Mouse (Mus musculus) neural tube, embryonic 14.5 days (tissue): ENCODE results near the gene Lipe. TPM values are rescaled to one million over a fixed set of nuclear protein-coding genes. Genes with fewer than 3 reads are reported as not detected.

ENCODE experiments used
- ATAC-seq: fragments of 200-750 bp; cut with Nextera tagmentation; 2 replicates; pipeline ENCODE4 v1.8.0; 2017; ENCODE audit warnings: low read depth, mild to moderate bottlenecking, moderate TSS enrichment, moderate library complexity
- H3K27ac ChIP-seq: fragments of 300-500 bp; sonication (generic); 2 replicates; pipeline ENCODE4 v1.5.1; 2014; ENCODE audit warnings: low read depth, mild to moderate bottlenecking, control low read depth, low read length, moderate library complexity, mixed read lengths
- H3K27me3 ChIP-seq: fragments of 300-500 bp; sonication (generic); 2 replicates; pipeline ENCODE4 v1.6.1; 2014; ENCODE audit warnings: low read length; ENCODE audit not compliant: control insufficient read depth, insufficient read depth
- H3K36me3 ChIP-seq: fragments of 300-500 bp; sonication (generic); 2 replicates; pipeline ENCODE4 v1.6.1; 2014; ENCODE audit warnings: low read length, mixed read lengths; ENCODE audit not compliant: control insufficient read depth, insufficient read depth
- H3K4me1 ChIP-seq: fragments of 300-500 bp; sonication (generic); 2 replicates; pipeline ENCODE4 v1.6.1; 2014; ENCODE audit warnings: low read length; ENCODE audit not compliant: control insufficient read depth, insufficient read depth
- H3K4me2 ChIP-seq: fragments of 300-500 bp; sonication (generic); 2 replicates; pipeline ENCODE4 v1.6.1; 2014; ENCODE audit warnings: mild to moderate bottlenecking, low read depth, low read length, control low read depth
- H3K4me3 ChIP-seq: fragments of 300-500 bp; sonication (generic); 2 replicates; pipeline ENCODE4 v1.5.1; 2014; ENCODE audit warnings: low read depth, low read length, control low read depth, mixed read lengths
- H3K9ac ChIP-seq: fragments of 300-500 bp; sonication (generic); replicated peaks from 2 replicates; pipeline ENCODE4 v1.6.1; 2014; ENCODE audit warnings: low read depth, mild to moderate bottlenecking, control low read depth, low read length, mixed read lengths
- H3K9me3 ChIP-seq: fragments of 300-500 bp; sonication (generic); 2 replicates; pipeline ENCODE4 v1.6.1; 2016; ENCODE audit warnings: low read length; ENCODE audit not compliant: control insufficient read depth
- WGBS: fragments of 180-500 bp; shearing (Covaris S2); extraction: QIAGEN DNeasy Blood & Tissue Kit; methylation state at CpG from one replicate; pipeline ENCODE4 v1.1.7; 2014; 5-methylcytosine and 5-hydroxymethylcytosine counted together
- polyA plus RNA-seq: library from polyadenylated mRNA; unstranded; fragments of >200 nt; fragmentation: Nextera tagmentation; extraction: Ambion mirVana; gene quantifications from 2 replicates; pipeline ENCODE4 v1.2.1, GENCODE M21; 2014

Lipe gene
- polyA plus RNA-seq, 1 experiment from 2014 or later = 6.5 TPM

- ATAC-seq = no peak
- Histone ChIP-seq H3K4me2 (no peak overlapping the region), H3K9ac (no peak overlapping the region), H3K9me3 (no peaks in the 10 kb centered on the region), H3K36me3 (peaks cover 17% of the 10 kb centered on the region; the same call in 1 of the 2 replicates), H3K4me1 (peaks cover 6% of the 10 kb centered on the region; the same call in 1 of the 2 replicates), H3K27ac (no peak overlapping the region), H3K27me3 (no peaks in the 10 kb centered on the region), H3K4me3 (no peak overlapping the region)
- 85% methylated on average over 13 of the region's 13 CpGs for WGBS
Measured at GRCm38 (mm10) chr7:25378181-25379100, 20.1 kb downstream of the Lipe start.

DNA sequence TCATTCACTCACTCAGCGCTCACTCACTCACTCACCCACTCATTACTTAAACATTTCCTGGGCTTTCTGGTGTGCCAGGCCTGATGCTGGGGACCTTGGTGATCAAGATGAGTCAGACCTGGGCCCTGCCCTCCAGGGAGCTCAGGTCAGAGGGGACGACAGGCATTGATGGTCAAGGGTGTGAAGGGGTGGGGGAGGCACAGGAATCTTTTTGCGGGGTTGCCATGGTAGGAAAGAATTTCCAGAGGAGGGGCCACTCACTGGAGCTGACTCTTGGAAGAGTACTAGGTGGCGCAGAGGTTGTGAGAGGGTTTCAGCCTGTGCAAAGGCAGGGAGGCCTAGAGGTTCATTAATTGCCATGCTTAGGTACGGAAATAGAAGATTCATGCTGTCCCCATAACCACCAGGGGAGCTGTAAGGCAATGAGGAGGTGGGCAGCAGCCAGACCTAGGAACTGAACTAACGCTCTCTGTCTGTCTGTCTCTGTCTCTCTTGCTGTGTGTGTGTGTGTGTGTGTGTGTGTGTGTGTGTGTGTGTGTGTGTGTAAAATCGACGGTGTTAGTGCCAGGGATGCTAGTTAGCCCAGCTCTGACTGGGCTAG lies 21.3 kb downstream of the Lipe start:
- 41% methylated on average over 8 of the region's 8 CpGs for WGBS
- peak overlapping the region; percentile 16; the same call in 1 of the 2 replicates for H3K9ac ChIP-seq
- ATAC-seq = no peak

GRCm38 (mm10) chr7:25376556-25376955 lies 22.0 kb downstream of the Lipe start:
- Histone ChIP-seq H3K4me2 (peak overlapping the region; percentile 47), H3K9me3 (no peaks in the 10 kb centered on the region), H3K36me3 (0 out of 2 replicates have a peak, but pooled peaks cover 2% of the 10 kb centered on the region), H3K4me1 (peaks cover 6% of the 10 kb centered on the region; the same call in 1 of the 2 replicates), H3K27me3 (no peaks in the 10 kb centered on the region), H3K4me3 (peak overlapping the region; percentile 32), H3K9ac (no peak overlapping the region), H3K27ac (no peak overlapping the region)
- 6% methylated on average over 17 of the region's 17 CpGs for WGBS
- ATAC-seq = peak; percentile 70

More for the DNA sequence above, 21.3 kb downstream of the Lipe start:
- H3K27ac ChIP-seq = no peak overlapping the region
- H3K4me2 ChIP-seq = peak overlapping the region; percentile 47
- no peaks in the 10 kb centered on the region for H3K9me3 ChIP-seq
- no peaks in the 10 kb centered on the region for H3K27me3 ChIP-seq
- H3K4me3 ChIP-seq = peak overlapping the region; percentile 32
- peaks cover 6% of the 10 kb centered on the region; the same call in 1 of the 2 replicates for H3K4me1 ChIP-seq
- peaks cover 7% of the 10 kb centered on the region; the same call in 1 of the 2 replicates for H3K36me3 ChIP-seq

GRCm38 (mm10) chr7:25372441-25372840 lies 26.1 kb downstream of the Lipe start:
- WGBS = 89% methylated on average over 5 of the region's 5 CpGs
- Histone ChIP-seq H3K9ac (no peak overlapping the region), H3K36me3 (no peaks in the 10 kb centered on the region), H3K4me2 (no peak overlapping the region), H3K9me3 (no peaks in the 10 kb centered on the region), H3K4me1 (peaks cover 6% of the 10 kb centered on the region), H3K27me3 (peaks cover 15% of the 10 kb centered on the region; the same call in 1 of the 2 replicates), H3K27ac (no peak overlapping the region), H3K4me3 (no peak overlapping the region)
- no peak for ATAC-seq

GRCm38 (mm10) chr7:25369058-25369749 lies 29.3 kb downstream of the Lipe start, which contains the start of gene Cnfn:
Gene Cnfn (minus strand): TSS chr7:25369724.
- H3K4me1 ChIP-seq = no peaks in the 10 kb centered on the region; the same call in none of the 2 replicates
- H3K4me3 ChIP-seq = no peak within 1 kb of the TSS
- 52% methylated on average over 12 of the region's 12 CpGs for WGBS
- no peaks in the 10 kb centered on the region for H3K9me3 ChIP-seq
- no peak within 1 kb of the TSS for H3K27ac ChIP-seq
- H3K4me2 ChIP-seq = no peak within 1 kb of the TSS
- no peak within 1 kb of the TSS for H3K9ac ChIP-seq
- no peak for ATAC-seq
- peaks cover 6% of the 10 kb centered on the region; the same call in 1 of the 2 replicates for H3K36me3 ChIP-seq
- peaks cover 18% of the 10 kb centered on the region; the same call in 1 of the 2 replicates for H3K27me3 ChIP-seq

- 17% methylated on average over 11 of the region's 12 CpGs for whole genome bisulfite sequencing
- no peak overlapping the region for H3K4me3 ChIP-seq
- peaks cover 18% of the 10 kb centered on the region; the same call in 1 of the 2 replicates for H3K27me3 ChIP-seq
Measured at GRCm38 (mm10) chr7:25368333-25368732, 30.2 kb downstream of the Lipe start.

DNA sequence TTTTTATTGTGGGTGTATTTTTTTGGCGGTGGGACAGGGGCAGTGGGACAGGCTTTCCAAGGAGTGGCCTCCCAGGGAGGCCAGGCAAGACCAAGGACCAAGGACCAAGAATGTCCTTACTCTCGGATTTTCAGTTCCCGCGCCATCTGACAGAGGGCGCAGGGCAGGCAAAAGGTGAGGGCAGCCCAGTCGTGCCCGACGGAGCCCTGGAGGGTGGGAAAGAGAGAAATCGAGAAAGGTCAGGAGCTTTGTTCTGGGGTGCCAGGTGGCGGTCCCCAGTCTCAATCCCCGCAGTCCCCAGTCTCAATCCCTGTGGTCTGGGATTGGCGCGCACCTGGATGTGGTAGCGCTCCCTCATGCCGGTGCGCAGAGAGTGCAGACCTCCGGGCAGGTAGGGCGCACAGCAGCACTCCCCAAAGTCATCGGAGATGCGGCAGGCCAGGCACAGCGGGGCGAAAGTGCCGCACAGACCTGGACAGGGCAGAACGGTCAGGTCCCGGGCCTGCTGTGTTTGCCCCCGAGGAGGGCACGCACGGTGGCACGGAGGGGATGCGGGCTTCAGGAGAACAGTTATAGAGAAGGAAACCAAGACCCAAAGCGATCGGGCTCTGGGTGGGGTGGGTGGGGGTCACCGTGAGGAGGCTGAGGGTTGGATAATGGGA lies 30.7 kb downstream of the Lipe start:
- no peaks in the 10 kb centered on the region; the same call in none of the 2 replicates for H3K4me1 ChIP-seq
- WGBS = 1% methylated on average over 33 of the region's 33 CpGs
- no peak for ATAC-seq
- no peak overlapping the region for H3K9ac ChIP-seq
- H3K27me3 ChIP-seq = peaks cover 18% of the 10 kb centered on the region; the same call in 1 of the 2 replicates
- H3K9me3 ChIP-seq = no peaks in the 10 kb centered on the region
- H3K36me3 ChIP-seq = peaks cover 20% of the 10 kb centered on the region
- H3K27ac ChIP-seq = no peak overlapping the region
- no peak overlapping the region for H3K4me2 ChIP-seq
- H3K4me3 ChIP-seq = no peak overlapping the region

More at GRCm38 (mm10) chr7:25368333-25368732, 30.2 kb downstream of the Lipe start:
- H3K27ac ChIP-seq = no peak overlapping the region
- 0 out of 2 replicates have a peak, but pooled peaks have one; percentile 22 for ATAC-seq
- H3K9me3 ChIP-seq = no peaks in the 10 kb centered on the region
- no peak overlapping the region for H3K4me2 ChIP-seq
- peaks cover 14% of the 10 kb centered on the region; the same call in 1 of the 2 replicates for H3K36me3 ChIP-seq
- no peak overlapping the region for H3K9ac ChIP-seq
- H3K4me1 ChIP-seq = no peaks in the 10 kb centered on the region; the same call in none of the 2 replicates
